Mouse (Mus musculus) gastrocnemius, postnatal 14 days (tissue): Measurements from ENCODE around the gene Gm5142. TPM values are rescaled to one million over a fixed set of nuclear protein-coding genes. Genes with fewer than 3 reads are reported as not detected.

Experiments used
- DNase-seq: peaks from one replicate; pipeline ENCODE4 v3.0.0; 2021; ENCODE audit warnings: mixed read lengths
- intact Hi-C: fragments of 180-260 bp; cut with DNase I; formaldehyde crosslinking; loops from one replicate; pipeline ENCODE4 v1.15.1; 2025; ENCODE audit warnings: low total_unique reads
- long read RNA-seq, 2 experiments: library from polyadenylated mRNA; stranded (forward); transcript quantifications; one replicate each; pipeline ENCODE4 v2.0.0; 2021
- total RNA-seq, 2 experiments: library from RNA; stranded (reverse); gene quantifications; 2 replicates each; pipeline ENCODE4 v1.2.3; 2021

Gene Gm5142
- total RNA-seq = not detected
- long read RNA-seq, experiment 1 = 0 reads
- long read RNA-seq, experiment 2 = 0 reads

GRCm38 (mm10) chr14:59178649-59179048 is at the start of gene Gm5142:
TSS of gene Gm5142 (minus strand) at chr14:59178749.
- DNase-seq = no peak
- intact Hi-C loops = no loop called here

- no peak for DNase-seq
- intact Hi-C loops = no loop called here
Measured at GRCm38 (mm10) chr14:59226240-59226639, 47.7 kb upstream of the Gm5142 start.

GRCm38 (mm10) chr14:59219241-59219640 is 40.7 kb upstream of the Gm5142 start:
- intact Hi-C loops = no loop called here
- DNase-seq = no peak

GRCm38 (mm10) chr14:59209816-59210215 is 31.3 kb upstream of the Gm5142 start:
- DNase-seq = no peak
- intact Hi-C loops = no loop called here

GRCm38 (mm10) chr14:59209003-59209402 is 30.5 kb upstream of the Gm5142 start:
- intact Hi-C loops = no loop called here
- DNase-seq = no peak

- intact Hi-C loops = no loop called here
- no peak for DNase-seq
Measured at GRCm38 (mm10) chr14:59205976-59206583, 27.5 kb upstream of the Gm5142 start.

- intact Hi-C loops = no loop called here
- no peak for DNase-seq
Measured at GRCm38 (mm10) chr14:59205461-59205860, 26.9 kb upstream of the Gm5142 start.

GRCm38 (mm10) chr14:59201604-59202215 is 23.2 kb upstream of the Gm5142 start:
- intact Hi-C loops = no loop called here
- no peak for DNase-seq

GRCm38 (mm10) chr14:59200711-59201603 is 22.4 kb upstream of the Gm5142 start, which contains the start of gene Rcbtb1:
TSS of gene Rcbtb1 (plus strand) at chr14:59201209.
- DNase-seq = peak; percentile 91
- intact Hi-C loops = no loop called here

- DNase-seq = no peak
- intact Hi-C loops = no loop called here
Measured at GRCm38 (mm10) chr14:59186121-59186520, 7.6 kb upstream of the Gm5142 start.

- DNase-seq = no peak
- intact Hi-C loops = no loop called here
Measured at GRCm38 (mm10) chr14:59185514-59185913, 7.0 kb upstream of the Gm5142 start.

- DNase-seq = no peak
- intact Hi-C loops = no loop called here
Measured at GRCm38 (mm10) chr14:59182732-59183131, 4.2 kb upstream of the Gm5142 start.

GRCm38 (mm10) chr14:59157016-59157698 is 21.4 kb downstream of the Gm5142 start:
- no peak for DNase-seq
- intact Hi-C loops = no loop called here

GRCm38 (mm10) chr14:59155589-59155988 is 23.0 kb downstream of the Gm5142 start:
- intact Hi-C loops = no loop called here
- no peak for DNase-seq

GRCm38 (mm10) chr14:59142793-59143192 is 35.8 kb downstream of the Gm5142 start, which contains the start of gene 1700129C05Rik:
TSS of gene 1700129C05Rik (minus strand) at chr14:59142893.
- DNase-seq = no peak
- intact Hi-C loops = no loop called here

- DNase-seq = no peak
- intact Hi-C loops = loop anchor here (10.0 kb wide), 1 partner anchor 1079 kb away; no protein-coding TSS in a partner anchor
Measured at GRCm38 (mm10) chr14:59114281-59114680, 64.3 kb downstream of the Gm5142 start.
